Mouse (Mus musculus) adipocyte (in vitro differentiated cells): ENCODE data around the gene Pithd1.

Source experiments
- DNase-seq: peaks from one replicate; pipeline ENCODE4 v3.0.0-alpha.2; 2016; ENCODE audit warnings: low spot score

The Pithd1 gene

GRCm38 (mm10) chr4:135986943-135987710 is at the start of gene Pithd1:
Pithd1 (minus strand) TSS chr4:135987264.
- DNase-seq = peak; percentile 87

DNA sequence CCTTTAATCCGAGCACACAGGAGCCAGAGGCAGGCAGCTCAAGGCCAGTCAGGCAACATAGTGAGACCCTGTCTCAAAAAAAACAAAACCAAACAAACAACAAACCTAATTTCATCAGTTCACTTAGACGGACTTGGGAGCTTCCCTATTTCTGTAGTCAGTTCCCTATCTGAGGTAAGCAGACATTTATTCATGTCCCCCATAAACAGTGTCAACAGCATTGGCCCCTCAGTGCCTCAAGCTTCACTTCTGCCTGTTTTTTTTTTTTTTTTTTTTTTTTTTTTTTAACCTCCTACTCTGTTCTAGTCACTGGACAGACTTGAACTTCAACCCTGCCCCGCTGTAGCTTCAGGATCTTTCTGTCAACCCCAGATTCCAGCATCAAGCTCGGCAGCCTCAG is 48.0 kb upstream of the Pithd1 start:
- no peak for DNase-seq

- DNase-seq = no peak
These were observed 46.2 kb upstream of the Pithd1 start for GRCm38 (mm10) chr4:136033231-136033630.

GRCm38 (mm10) chr4:136030968-136031909 is 44.2 kb upstream of the Pithd1 start:
- peak; percentile 81 for DNase-seq

- no peak for DNase-seq
These were observed 41.6 kb upstream of the Pithd1 start for GRCm38 (mm10) chr4:136028689-136029088.

- DNase-seq = no peak
These were observed 41.1 kb upstream of the Pithd1 start for GRCm38 (mm10) chr4:136028132-136028564.

DNA sequence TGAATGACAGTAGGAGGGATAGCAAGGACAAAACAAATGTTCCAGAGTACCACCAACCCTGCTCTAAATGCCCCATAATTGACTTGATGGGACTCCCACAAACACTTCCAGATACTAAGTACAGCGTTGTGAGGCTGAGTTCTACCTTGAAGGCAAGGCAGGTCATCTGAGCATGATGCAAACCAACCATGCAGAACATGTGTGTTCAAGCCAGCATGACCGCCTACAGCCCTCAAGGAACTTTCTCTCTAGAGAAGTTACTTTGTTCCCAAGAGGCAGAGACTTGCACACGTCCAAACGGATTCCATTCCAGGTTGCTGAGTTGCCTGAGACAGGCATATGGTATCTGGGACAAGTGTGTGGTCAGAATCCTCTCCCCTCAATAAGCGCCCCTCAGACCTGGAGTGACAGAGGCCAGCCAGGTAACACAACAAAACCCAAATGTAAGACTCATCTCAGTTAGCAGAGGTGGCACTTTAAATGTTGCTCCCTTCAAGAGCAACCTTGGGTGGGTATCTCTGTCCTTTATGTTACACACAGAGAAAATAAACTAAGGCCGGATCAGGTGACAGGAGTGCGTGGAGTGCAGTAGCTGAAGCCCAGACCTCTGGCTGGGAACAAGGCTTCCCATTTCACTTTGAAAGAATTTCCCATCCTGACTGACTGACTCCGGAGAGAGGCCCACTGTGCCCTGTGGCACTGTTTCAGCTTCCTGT is 40.5 kb upstream of the Pithd1 start:
- no peak for DNase-seq

GRCm38 (mm10) chr4:136025350-136025749 is 38.3 kb upstream of the Pithd1 start:
- DNase-seq = no peak

DNA sequence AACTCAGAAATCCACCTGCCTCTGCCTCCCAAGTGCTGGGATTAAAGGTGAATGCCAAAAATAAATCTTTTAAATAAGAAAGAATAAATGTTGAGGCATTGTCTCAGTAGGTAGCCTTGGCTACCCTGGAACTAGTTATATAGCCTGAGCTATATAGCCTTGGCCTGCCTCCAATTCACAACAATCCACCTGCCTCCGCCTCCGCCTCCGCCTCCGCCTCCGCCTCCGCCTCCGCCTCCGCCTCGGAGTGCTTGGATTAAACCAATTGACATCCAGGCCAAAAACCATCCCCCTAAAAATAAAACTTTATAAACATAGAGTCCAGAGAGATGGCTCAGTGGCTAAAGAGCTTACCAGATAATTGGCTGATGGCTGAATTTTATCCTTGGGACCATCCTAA is 35.9 kb upstream of the Pithd1 start:
- DNase-seq = no peak

GRCm38 (mm10) chr4:136021549-136022047 is 34.5 kb upstream of the Pithd1 start, which contains the start of gene Eloa:
Eloa (minus strand) TSS chr4:136021763.
- DNase-seq = peak; percentile 99

GRCm38 (mm10) chr4:136020743-136021548 is 33.9 kb upstream of the Pithd1 start:
- DNase-seq = peak; percentile 60

DNA sequence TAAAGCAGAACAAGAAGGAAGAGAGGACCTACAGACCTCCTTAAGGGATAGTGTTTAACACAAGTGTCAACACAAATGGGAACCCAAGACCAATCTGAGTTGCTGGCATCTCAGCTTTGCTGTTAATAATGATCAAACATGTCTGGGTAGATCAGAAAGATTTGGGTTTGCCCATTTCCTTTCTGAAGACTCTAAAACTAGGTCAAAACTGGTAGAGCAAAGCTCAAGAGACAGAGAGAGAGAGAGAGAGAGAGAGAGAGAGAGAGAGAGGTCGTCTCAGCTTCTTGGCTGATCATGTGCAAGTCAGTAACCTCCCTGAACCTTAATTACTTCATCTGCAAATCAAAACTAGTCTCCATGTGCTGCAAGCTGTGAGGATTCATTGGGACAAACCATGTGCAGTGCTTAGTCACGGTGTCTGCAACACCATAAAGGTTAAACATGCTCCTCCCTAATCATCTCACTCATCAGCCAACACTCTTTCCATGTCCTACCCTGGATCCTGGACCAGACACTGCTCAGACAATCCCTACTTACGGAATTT is 29.1 kb upstream of the Pithd1 start:
- DNase-seq = no peak

DNA sequence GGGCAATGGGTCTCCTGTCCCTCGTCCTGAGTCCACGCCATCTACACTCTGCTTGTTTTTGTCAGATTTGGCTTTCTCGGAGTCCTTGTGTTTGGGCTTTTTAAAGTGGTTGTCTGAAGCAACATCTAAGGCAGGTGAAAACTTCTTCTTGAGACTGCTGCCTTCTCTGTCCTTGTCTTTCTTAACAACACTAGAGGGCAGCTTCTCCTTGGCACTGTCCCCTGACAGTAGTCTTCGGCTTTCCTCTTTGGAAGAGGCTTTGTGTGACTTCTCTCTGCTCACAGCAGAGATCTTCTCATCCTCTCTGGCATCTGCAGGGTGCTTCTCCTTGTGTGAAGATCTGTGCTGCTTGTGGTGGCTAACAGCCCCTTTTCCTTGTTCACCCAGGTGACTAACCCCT is 23.5 kb upstream of the Pithd1 start:
- no peak for DNase-seq

DNA sequence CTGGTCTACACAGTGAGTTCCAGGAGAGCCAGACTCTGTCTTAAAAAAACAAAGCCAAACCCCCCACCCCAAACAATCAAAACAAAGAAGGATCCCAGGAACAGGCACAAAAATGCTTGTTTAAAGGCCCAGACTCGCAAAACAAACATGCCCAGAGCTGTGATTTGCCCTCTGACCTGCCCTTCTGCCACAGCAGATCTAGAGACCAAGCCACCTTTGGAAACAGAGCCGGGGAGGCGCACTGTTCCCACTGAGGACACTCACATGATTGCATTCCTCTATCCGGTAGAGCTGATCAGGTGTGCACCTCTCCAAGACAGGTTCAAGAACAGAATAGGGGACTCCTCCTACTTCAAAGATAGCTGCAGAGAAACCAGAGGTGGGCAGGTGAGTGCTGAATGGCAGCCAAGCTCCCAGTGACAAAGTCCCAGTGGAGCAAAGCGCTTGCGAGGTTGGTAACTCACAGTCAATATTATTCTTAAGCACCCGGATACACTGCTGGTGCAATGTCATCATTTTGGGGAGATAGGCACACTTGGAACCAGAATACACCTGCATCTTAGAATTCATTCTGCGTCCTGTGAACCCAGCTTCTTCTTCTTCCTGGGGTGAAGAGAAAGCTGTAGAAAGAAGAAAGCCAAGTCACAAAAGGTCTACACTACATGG is 21.9 kb upstream of the Pithd1 start:
- DNase-seq = no peak

DNA sequence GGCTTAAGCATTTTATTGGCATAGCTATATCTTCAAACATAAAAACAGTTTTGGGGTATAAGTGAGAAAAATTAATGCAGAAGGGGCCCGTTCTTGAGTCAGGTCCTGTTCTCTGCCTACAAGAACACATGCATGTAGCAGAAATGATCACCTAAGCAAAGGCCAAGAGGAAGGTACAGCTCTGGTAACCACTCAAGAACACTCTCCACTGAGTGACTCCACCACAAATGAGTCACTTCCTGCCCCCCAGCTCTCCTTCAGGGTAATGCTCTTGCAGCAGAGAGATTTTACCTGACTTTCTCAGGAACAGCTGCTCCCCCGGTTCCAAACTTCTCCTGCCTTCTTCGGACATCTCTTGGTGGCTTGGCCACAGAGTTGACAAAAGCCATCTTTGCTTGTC is 19.8 kb upstream of the Pithd1 start:
- DNase-seq = no peak

- DNase-seq = no peak
These were observed 17.9 kb upstream of the Pithd1 start for GRCm38 (mm10) chr4:136004921-136005320.

- no peak for DNase-seq
These were observed 17.1 kb upstream of the Pithd1 start for GRCm38 (mm10) chr4:136004107-136004675.

DNA sequence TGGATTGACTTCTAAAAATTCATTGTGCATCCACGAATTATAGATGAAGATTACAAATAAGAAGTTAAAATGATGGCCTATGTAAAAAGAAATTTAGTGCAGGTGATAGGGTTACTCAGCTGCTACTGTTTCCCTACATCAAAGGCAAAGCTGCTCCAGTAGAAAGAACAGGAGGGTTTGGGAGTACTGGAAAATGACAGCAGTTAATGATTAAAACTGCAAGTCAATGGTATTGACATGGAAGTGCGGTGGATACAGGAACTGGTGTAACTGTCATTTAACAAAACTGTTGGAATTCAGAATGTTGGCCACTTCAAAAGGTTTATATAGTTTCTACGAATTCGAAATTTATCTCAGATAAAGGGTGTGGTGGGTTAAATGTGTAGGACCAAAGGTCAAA is 8.1 kb upstream of the Pithd1 start:
- no peak for DNase-seq

- no peak for DNase-seq
These were observed 6.9 kb upstream of the Pithd1 start for GRCm38 (mm10) chr4:135993941-135994340.

DNA sequence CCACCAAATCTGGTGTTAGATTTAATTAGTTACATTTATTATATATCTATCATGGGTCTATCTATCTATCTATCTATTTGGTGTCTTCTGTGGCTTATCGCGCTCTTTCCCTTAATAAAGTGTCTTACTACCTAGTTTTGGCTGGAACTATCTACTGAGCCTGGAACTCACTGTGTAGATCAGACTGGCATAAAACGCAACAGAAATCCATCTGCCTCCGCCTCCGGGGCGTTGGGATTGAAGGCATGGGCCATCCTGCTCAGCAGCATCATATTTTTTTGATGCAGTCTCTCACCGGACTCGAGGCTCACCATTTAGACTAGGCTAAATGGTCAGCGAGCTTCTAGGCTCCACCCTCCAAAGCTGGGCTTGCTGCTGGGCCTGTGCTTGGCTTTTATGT is 650 bp upstream of the Pithd1 start:
- DNase-seq = no peak
